ENCODE assay signal across 25 mouse cellular contexts in genomic region chr17:26080867-26081266, GRCm38 (mm10).
"Had no signal": no experiment of that assay in that cellular context is flagged by ENCODE, and none has a peak within 500 bp of the region (broad histone marks: within the 10 kb centered on the region; RNA-seq: fewer than 3 reads in every experiment).

No protein-coding gene starts in this region.

- DNase-seq: gastrocnemius, adult 2 months; gastrocnemius, postnatal 10 days; gastrocnemius, postnatal 25 days; heart, adult 18-20 months; heart, postnatal 10 days; heart, postnatal 4 days; kidney, adult 2 months; kidney, postnatal 14 days; liver; liver, embryonic 13.5 days had no signal

- H3K36me3 ChIP-seq: intestine, embryonic 15.5 days; liver, embryonic 13.5 days; liver, embryonic 15.5 days had no signal

- H3K9me3 ChIP-seq: heart, embryonic 10.5 days; heart, embryonic 12.5 days; hindbrain, embryonic 10.5 days; hindbrain, embryonic 12.5 days; intestine, embryonic 15.5 days; limb, embryonic 10.5 days; limb, embryonic 12.5 days; liver, embryonic 13.5 days; liver, embryonic 15.5 days had no signal

- H3K4me3 ChIP-seq: gastrocnemius, adult 2 months; heart, embryonic 10.5 days; heart, embryonic 12.5 days; hindbrain, embryonic 10.5 days; hindbrain, embryonic 12.5 days; intestine, embryonic 15.5 days; layer of hippocampus, adult 2 months; left cerebral cortex, adult 2 months; limb, embryonic 10.5 days; limb, embryonic 12.5 days; liver, embryonic 13.5 days; liver, embryonic 15.5 days had no signal

- ATAC-seq: hindbrain, embryonic 16.5 days; inflammation-experienced regulatory T-cells, adult 6 months; intestine, embryonic 15.5 days; intestine, postnatal 0 days had no signal

- H3K27ac ChIP-seq: gastrocnemius, adult 2 months; heart, embryonic 10.5 days; hindbrain, embryonic 10.5 days; hindbrain, embryonic 12.5 days; hindbrain, embryonic 14.5 days; intestine, embryonic 15.5 days; layer of hippocampus, adult 2 months; left cerebral cortex, adult 2 months; limb, embryonic 10.5 days; limb, embryonic 12.5 days; liver, embryonic 13.5 days; liver, embryonic 15.5 days had no signal

- H3K27me3 ChIP-seq: heart, embryonic 12.5 days; intestine, embryonic 15.5 days; limb, embryonic 12.5 days had no signal

- H3K9ac ChIP-seq: heart, embryonic 12.5 days; hindbrain, embryonic 12.5 days; hindbrain, embryonic 14.5 days; intestine, embryonic 15.5 days; limb, embryonic 12.5 days; liver, embryonic 13.5 days; liver, embryonic 15.5 days had no signal

- H3K4me2 ChIP-seq: heart, embryonic 12.5 days; hindbrain, embryonic 12.5 days; hindbrain, embryonic 14.5 days; intestine, embryonic 15.5 days; limb, embryonic 12.5 days; liver, embryonic 11.5 days; liver, embryonic 13.5 days; liver, embryonic 15.5 days had no signal

- H3K4me1 ChIP-seq: heart, embryonic 12.5 days; hindbrain, embryonic 10.5 days; hindbrain, embryonic 12.5 days; intestine, embryonic 15.5 days; limb, embryonic 10.5 days; limb, embryonic 12.5 days; liver, embryonic 13.5 days; liver, embryonic 15.5 days had no signal
